Mouse (Mus musculus) T-helper 2 cell (primary cell): Measurements from ENCODE around the gene Iqcj.

Source experiments
- in situ Hi-C: fragments of 300-600 bp; cut with MboI, MseI; formaldehyde crosslinking; loops from one replicate; pipeline ENCODE4 v1.15.1; 2025; ENCODE audit warnings: high pct_unique_total_duplicates

The Iqcj gene

GRCm38 (mm10) chr3:67954459-67955065 lies 62.5 kb downstream of the Iqcj start:
- in situ Hi-C loops = no loop called here

DNA sequence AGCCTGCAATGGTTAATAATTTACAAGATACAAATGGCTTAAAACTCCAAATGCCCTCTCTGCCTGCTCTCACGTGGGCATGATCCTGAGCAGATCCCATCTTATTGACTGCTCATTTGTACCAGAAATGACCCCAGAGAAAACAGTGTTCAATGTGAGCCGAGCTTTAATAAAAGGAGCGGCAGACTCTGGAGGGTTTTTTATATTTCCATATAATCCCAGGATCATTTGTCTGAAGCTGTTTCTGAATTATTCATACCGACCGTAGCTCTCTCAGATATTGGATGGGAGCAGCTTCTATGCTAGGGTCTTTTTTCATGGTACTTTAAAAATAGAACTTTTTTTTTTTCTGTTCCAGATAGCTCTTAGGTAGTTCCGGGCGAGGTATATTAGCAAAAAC lies 67.7 kb downstream of the Iqcj start:
- in situ Hi-C loops = no loop called here

DNA sequence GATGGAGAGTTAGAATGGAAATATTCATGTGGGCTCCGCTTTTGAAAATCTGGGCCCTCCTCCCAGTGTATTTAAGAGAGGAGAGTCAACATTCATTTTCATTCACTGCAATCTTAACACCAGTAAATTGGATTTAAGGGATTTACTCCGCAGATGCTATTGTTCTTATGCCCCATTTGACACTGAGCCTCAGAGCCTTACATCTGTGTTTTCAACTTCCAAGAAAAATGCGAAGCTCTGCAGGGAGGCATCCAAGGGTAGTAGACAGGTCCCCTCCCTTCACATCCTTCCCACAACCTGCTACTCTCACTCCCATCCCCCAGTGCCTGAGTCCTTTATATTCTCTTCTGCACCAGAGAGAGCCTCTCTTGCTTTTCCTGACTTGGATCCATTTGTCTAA lies 68.1 kb downstream of the Iqcj start:
- in situ Hi-C loops = no loop called here

DNA sequence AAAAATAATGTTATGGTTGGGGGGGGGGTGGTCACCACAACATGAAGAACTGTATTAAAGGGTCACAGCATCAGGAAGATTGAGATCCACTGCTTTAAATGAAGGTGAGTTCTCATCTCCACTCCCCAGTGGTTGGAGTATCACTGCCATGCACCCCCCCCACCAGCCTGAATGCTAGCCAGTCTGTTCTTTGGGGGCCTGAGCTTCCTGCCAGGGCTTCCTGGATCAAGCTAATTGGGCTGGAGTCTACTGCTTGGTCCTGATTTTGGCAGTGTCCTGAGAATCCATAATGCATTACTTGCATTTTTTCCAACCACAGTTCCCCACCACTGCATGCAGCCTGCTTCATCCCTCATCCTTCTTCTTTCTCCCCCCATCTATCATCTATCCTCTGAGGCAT lies 68.7 kb downstream of the Iqcj start:
- in situ Hi-C loops = no loop called here

- in situ Hi-C loops = no loop called here
Measured at GRCm38 (mm10) chr3:67961934-67962639, 70.1 kb downstream of the Iqcj start.

- in situ Hi-C loops = no loop called here
Measured at GRCm38 (mm10) chr3:67974340-67974998, 82.4 kb downstream of the Iqcj start.

- in situ Hi-C loops = no loop called here
Measured at GRCm38 (mm10) chr3:67980006-67980405, 88.0 kb downstream of the Iqcj start.

DNA sequence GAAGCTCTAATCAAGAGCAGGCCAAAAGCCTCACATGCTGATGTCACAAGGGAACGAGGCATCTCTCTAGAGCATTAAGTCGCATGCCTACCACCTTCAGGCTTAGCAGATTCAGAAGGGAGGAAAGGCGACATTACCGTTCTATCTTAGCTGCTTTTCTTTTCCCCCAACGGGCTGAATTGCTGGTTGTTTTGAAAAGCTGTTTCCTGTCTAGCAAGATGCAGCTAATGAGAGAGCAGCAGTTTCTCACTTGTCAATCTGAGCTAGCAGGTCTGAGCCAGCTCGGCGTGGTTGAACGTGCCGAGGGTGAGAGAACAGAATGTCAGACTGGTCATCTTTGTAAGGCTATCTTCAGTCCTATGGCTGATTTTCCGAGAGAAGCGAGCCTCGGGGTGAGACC lies 91.3 kb downstream of the Iqcj start:
- in situ Hi-C loops = no loop called here

- in situ Hi-C loops = no loop called here
Measured at GRCm38 (mm10) chr3:68002415-68002814, 110.4 kb downstream of the Iqcj start.

DNA sequence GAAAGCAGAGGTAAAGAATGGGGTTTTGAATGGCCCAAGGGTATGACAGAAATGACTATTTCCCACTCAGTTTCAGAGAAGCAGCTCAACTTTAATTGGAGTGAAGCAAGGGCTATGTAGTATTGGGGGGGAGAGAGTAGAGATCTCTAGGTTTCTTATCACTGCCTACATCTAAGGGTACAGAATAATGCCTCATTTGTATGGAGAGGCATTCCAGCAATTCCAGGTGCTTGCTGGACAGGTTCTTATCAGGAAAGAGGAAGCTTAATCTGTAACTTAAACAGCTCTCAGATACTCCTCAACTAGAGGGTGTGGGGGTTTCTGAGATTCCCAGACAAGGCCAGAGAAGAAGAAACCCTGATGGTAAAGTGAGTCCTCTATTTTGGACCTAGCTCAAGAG lies 120.3 kb downstream of the Iqcj start:
- in situ Hi-C loops = no loop called here

DNA sequence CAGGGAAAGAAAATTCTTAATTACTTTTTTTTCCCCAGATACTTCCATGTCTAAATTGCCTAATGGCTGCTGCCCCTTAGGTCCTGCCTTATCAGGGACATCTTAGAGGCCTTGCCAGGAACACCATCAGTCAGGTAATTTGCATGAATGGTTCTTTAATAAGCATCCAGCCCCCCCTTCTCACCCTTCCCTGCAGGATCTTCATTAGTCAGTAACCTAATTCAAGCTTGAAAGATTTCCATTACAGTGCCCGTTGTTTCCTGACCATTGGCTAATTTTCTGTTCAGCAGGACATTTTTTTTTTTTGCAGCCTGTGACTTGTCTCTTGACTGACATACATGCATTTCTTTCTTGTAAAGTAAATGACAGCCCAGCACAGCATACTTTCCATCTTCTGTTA lies 123.8 kb downstream of the Iqcj start:
- in situ Hi-C loops = no loop called here

- in situ Hi-C loops = no loop called here
Measured at GRCm38 (mm10) chr3:68019401-68019800, 127.4 kb downstream of the Iqcj start.

DNA sequence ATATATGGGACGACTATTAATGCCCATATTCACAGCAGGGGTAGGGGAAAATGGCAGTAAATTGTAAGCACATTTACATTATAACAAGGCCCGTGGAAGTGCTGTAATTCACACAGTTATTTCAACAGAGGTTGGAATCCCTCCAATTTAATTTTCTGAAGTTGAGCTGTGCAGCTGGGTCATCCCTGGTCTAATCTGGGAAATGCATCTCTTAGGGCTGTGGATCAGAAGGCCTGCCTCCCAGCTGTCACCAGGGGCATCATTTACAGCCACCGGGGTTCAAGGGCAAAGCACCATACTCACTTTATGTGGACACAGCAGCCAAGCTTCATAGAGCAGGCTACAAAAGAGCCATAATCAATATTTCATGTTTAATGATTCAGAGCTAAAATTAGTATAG lies 144.1 kb downstream of the Iqcj start:
- in situ Hi-C loops = loop anchor here (25.0 kb wide), 1 partner anchor 424 kb away; no protein-coding TSS in a partner anchor

- in situ Hi-C loops = loop anchor here (5.0 to 25.0 kb wide), 2 partner anchors 431 to 516 kb away; no protein-coding TSS in a partner anchor
Measured at GRCm38 (mm10) chr3:68042951-68043350, 150.9 kb downstream of the Iqcj start.

- in situ Hi-C loops = loop anchor here (25.0 kb wide), 1 partner anchor 433 kb away; no protein-coding TSS in a partner anchor
Measured at GRCm38 (mm10) chr3:68045475-68046416, 153.7 kb downstream of the Iqcj start.

DNA sequence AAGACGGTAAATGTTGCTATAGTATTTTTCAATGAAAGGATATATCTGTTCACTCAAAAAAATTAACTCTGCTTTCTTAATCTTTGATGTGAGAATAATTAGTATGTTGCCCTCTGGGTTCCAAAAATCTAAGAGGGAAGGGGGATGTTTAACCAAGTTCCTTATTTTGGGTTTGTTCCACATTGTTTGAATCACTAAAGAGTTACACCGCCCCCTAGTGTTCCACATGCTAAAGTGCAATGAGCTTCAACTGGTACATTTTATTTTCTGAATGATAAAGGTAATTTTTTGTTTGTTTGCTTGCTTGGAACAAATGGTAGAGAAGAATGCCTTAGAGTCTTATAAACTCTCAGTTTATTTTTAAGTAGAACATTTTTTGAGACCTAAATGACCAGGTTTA lies 161.5 kb downstream of the Iqcj start:
- in situ Hi-C loops = loop anchor here (25.0 kb wide), 1 partner anchor 484 kb away; no protein-coding TSS in a partner anchor

DNA sequence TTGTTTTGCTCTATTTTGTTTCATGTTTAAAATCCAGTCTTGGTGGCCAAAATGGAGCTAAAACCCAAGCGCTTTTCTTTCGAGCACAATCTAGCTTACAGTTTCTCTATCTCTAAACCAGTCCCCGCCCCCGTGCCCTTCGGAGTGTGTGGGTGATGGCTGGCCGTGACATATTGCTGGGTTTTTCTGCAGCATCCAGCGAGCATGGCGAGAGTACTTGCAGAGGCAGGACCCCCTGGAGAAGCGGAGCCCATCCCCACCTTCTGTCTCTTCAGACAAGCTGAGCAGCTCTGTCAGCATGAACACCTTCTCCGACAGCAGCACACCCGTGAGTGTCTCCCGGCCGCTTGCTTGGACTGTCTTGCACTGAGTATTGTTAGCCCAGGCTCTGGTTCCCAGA lies 163.1 kb downstream of the Iqcj start:
- in situ Hi-C loops = loop anchor here (25.0 kb wide), 1 partner anchor 482 kb away; no protein-coding TSS in a partner anchor

DNA sequence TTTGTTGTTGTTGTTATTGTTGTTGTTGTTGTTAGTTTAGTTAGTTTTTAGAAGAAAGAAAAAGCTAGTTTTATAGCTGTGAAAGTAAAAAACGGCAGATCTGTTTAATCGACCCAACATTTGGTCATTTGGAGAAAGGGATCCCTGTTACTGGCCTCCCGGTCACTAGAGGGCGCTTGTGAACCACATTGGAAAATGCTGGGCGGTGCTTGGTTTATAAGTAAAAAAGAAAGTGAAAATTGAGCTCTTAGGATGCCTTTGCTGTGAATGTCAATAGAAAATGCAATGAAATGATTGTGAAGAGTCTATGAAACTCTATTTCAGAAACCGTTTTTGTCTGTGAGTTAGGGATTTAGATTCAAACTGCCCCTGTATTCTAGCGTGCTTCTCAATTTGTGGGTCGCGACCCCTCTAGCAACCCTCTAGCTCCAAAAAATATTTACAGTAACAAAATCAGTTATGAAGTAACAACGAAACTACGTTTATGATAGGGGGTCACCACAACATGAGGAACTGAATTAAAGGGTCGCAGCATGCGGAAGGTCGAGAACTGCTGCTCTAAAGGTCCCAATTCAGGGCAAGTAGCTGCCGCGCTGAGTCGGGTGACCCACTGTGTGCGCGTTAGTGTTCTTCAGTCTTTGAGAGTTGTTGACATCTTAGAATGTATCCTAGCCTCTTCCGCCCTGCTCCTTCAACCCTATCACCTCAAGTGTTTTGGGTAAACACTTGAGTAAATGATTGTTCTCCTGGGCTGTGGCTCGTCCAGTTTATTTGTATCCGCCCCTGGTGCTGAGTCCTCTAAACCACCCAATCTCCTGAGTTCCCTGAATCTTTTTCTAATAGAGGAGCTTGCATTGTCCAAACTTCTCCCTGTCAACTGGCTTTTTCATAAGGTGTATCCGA lies 164.6 kb downstream of the Iqcj start:
- in situ Hi-C loops = loop anchor here (25.0 kb wide), 1 partner anchor 481 kb away; no protein-coding TSS in a partner anchor

DNA sequence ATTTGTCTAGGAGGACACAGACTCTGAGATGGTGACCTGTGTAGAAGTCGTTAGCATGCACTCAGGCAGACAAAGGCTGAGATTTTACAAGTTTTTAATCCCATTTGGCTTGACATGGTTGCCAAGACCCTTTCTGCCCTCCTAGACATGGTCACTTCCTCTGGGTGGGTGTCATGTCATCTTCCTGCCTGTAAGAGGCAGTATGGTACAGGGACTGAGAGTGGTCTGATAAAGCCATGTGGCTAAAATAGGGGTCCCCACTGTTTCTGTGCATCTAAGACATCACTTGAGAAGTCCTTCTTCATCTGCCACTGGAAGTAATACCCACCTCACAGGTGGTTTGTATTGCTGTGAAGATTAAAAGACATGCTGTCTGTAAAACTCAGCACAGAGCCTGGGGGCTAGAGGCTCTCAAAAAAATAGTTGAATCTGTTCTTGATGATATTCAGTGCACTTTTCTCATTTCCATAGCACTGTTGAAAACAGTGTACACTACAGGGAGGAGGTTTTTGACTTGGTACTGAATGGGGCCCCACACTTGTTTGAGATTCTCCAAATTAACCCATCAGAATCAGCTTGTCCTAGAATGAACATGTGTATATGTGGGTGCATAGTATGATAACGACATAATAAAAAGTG lies 167.3 kb downstream of the Iqcj start:
- in situ Hi-C loops = loop anchor here (25.0 kb wide), 1 partner anchor 478 kb away; no protein-coding TSS in a partner anchor

DNA sequence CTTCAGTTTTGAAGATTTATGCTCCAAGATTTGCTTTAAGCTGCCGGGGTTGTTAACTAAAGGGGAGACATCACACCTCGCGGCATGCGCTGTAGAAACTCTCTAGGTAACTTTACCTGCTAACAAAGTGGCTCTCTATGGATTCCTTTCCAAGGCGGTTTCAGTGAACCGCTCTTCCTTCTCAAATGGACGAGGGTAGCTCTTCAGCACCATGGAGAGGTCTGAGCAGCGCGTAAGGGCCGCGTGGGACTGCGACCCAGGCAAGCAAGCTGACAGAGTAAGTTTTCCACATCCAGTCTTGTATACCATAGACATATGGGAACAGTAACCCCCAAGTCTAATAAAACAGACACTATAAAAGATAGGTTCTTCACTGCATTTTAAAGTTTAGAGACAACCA lies 172.7 kb downstream of the Iqcj start, which contains the start of gene Schip1:
Gene Schip1 (plus strand): TSS at position 72 of the 400 bp plus-strand sequence.
- in situ Hi-C loops = loop anchor here (25.0 kb wide), 1 partner anchor 473 kb away; no protein-coding TSS in a partner anchor
